Mouse (Mus musculus) heart, embryonic 11.5 days (tissue): ENCODE measurements at regions not wholly inside any gene's neighbourhood (a gene's known extent, or its start where the extent isn't known, plus 50 kb on each side); places are given as distances from the start of the nearest gene placed in this dataset.

ENCODE experiments used
- ATAC-seq: fragments of 200-750 bp; cut with Nextera tagmentation; replicated peaks from 2 replicates; pipeline ENCODE4 v1.8.0; 2017; ENCODE audit warnings: moderate library complexity; ENCODE audit not compliant: insufficient number of reproducible peaks, low FRiP score, low TSS enrichment
- H3K27ac ChIP-seq: fragments of 300-500 bp; sonication (generic); 2 replicates; pipeline ENCODE4 v1.5.1; 2014; ENCODE audit warnings: mild to moderate bottlenecking, low read depth, low read length
- H3K27me3 ChIP-seq: fragments of 300-500 bp; sonication (generic); 2 replicates; pipeline ENCODE4 v1.6.1; 2014; ENCODE audit warnings: mild to moderate bottlenecking, low read length, mixed read lengths; ENCODE audit not compliant: control insufficient read depth, insufficient read depth
- H3K36me3 ChIP-seq: fragments of 300-500 bp; sonication (generic); 2 replicates; pipeline ENCODE4 v1.6.1; 2014; ENCODE audit warnings: mild to moderate bottlenecking, low read length, moderate library complexity, mixed read lengths; ENCODE audit not compliant: control insufficient read depth, insufficient read depth
- H3K4me1 ChIP-seq: fragments of 300-500 bp; sonication (generic); 2 replicates; pipeline ENCODE4 v1.6.1; 2014; ENCODE audit warnings: low read length; ENCODE audit not compliant: control insufficient read depth, insufficient read depth
- H3K4me2 ChIP-seq: fragments of 300-500 bp; sonication (generic); 2 replicates; pipeline ENCODE4 v1.6.1; 2014; ENCODE audit warnings: mild to moderate bottlenecking, moderate library complexity
- H3K4me3 ChIP-seq: fragments of 300-500 bp; sonication (generic); 2 replicates; pipeline ENCODE4 v1.5.1; 2014; ENCODE audit warnings: low read depth, low read length
- H3K9ac ChIP-seq: fragments of 300-500 bp; sonication (generic); 2 replicates; pipeline ENCODE4 v1.6.1; 2014; ENCODE audit warnings: mild to moderate bottlenecking, low read depth, low read length, moderate library complexity
- H3K9me3 ChIP-seq: fragments of 300-500 bp; sonication (generic); replicated peaks from 2 replicates; pipeline ENCODE4 v1.6.1; 2016; ENCODE audit warnings: low read length; ENCODE audit not compliant: control insufficient read depth
- WGBS: fragments of 180-500 bp; shearing (Covaris S2); extraction: QIAGEN DNeasy Blood & Tissue Kit; methylation state at CpG from one replicate; pipeline ENCODE4 v1.1.7; 2014; ENCODE audit not compliant: insufficient replicate concordance; 5-methylcytosine and 5-hydroxymethylcytosine counted together

DNA sequence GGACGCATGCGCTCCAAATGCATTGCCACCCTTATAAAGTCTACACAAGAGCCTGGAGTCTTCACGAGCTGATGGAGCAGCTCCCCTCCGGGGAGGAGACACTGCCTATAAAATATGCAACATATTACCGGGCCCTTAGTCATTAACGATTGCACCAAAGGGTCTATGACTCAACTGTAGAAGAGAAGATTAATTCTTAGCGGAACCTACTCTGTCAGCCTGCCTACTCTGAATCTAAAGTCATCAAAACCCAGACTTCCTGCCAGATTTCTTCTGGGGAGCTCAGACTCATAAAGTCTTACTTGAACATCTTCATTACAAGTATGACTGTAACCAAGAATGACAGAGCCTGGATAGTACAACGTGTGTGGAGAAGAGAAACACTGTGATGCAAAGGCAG, 237.2 kb upstream of the 1700056E22Rik start:
- Histone ChIP-seq H3K27ac (no peak overlapping the region), H3K4me1 (no peaks in the 10 kb centered on the region), H3K4me3 (no peak overlapping the region), H3K36me3 (no peaks in the 10 kb centered on the region), H3K9ac (no peak overlapping the region), H3K9me3 (no peaks in the 10 kb centered on the region), H3K27me3 (0 out of 2 replicates have a peak, but pooled peaks cover 2% of the 10 kb centered on the region), H3K4me2 (no peak overlapping the region)
- 81% methylated on average over 8 of the region's 8 CpGs for WGBS
- ATAC-seq: no peak

DNA sequence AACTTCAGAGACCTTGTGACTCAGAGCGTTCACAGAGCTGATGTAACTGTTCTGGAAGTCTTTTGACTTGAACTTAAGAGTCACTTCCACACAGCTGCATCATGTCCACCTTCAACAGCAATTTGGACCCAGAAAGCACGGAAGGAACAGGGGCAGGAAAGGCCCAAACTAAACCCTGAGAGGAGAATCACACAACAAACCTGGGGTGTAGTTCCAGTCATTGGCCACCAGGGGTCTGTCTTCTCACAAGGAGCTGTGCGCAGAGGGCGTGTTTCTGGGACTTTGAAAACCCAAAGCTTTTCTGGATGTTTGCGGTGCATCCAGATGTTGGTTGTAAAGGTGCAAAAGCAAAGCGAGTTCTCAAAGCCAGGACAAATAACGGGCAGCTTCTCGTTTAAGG, 231.9 kb upstream of the 1700056E22Rik start:
- no peak for ATAC-seq
- Histone ChIP-seq H3K9ac (no peak overlapping the region), H3K4me3 (no peak overlapping the region), H3K4me2 (no peak overlapping the region), H3K36me3 (no peaks in the 10 kb centered on the region), H3K9me3 (no peaks in the 10 kb centered on the region), H3K27me3 (no peaks in the 10 kb centered on the region), H3K4me1 (no peaks in the 10 kb centered on the region), H3K27ac (no peak overlapping the region)
- WGBS: 16% methylated on average over 8 of the region's 8 CpGs

DNA sequence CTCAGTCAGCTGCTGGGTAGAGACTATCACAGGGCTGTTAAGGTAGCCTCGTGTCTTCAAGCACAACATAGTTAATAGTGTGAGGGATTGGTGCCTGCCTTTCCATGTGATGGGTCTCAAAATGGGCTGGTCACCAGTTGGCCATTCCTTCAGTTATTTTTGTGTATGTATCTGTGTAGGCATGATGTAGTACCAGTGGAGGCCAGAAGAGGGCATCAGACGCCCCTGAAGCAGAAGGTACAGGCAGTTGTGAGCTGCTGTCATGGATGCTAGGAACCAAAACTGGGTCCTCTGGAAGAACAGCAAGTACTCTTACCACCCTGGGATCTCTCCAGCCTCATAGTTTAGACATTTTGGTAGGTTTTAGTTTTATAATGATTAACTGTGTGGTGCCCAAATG, 228.9 kb upstream of the 1700056E22Rik start:
- Histone ChIP-seq H3K36me3 (no peaks in the 10 kb centered on the region), H3K4me3 (no peak overlapping the region), H3K27ac (no peak overlapping the region), H3K4me1 (no peaks in the 10 kb centered on the region), H3K9ac (no peak overlapping the region), H3K9me3 (no peaks in the 10 kb centered on the region), H3K4me2 (no peak overlapping the region), H3K27me3 (no peaks in the 10 kb centered on the region)
- ATAC-seq: no peak
- 60% methylated on average over 2 of the region's 2 CpGs for WGBS

DNA sequence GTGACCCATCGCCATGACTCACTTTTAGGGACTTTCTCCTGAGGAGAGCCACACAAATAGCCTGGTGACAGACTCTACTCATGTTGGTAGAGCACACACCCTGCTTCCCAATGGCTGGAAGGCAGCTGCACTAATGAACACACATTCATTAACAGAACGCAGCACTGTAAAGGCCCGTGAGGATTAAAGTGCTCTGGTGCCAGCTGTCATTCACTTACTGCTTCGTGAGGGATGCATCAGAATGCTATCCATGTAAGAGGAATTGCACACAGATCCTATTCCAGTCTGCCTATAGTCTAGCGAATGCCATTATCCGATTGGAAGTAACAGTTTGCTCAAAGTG, 227.3 kb upstream of the 1700056E22Rik start:
- WGBS: 86% methylated on average over 6 of the region's 6 CpGs
- Histone ChIP-seq H3K36me3 (no peaks in the 10 kb centered on the region), H3K9ac (no peak overlapping the region), H3K4me1 (no peaks in the 10 kb centered on the region), H3K4me2 (no peak overlapping the region), H3K27me3 (no peaks in the 10 kb centered on the region), H3K9me3 (no peaks in the 10 kb centered on the region), H3K4me3 (no peak overlapping the region), H3K27ac (no peak overlapping the region)
- ATAC-seq: no peak

DNA sequence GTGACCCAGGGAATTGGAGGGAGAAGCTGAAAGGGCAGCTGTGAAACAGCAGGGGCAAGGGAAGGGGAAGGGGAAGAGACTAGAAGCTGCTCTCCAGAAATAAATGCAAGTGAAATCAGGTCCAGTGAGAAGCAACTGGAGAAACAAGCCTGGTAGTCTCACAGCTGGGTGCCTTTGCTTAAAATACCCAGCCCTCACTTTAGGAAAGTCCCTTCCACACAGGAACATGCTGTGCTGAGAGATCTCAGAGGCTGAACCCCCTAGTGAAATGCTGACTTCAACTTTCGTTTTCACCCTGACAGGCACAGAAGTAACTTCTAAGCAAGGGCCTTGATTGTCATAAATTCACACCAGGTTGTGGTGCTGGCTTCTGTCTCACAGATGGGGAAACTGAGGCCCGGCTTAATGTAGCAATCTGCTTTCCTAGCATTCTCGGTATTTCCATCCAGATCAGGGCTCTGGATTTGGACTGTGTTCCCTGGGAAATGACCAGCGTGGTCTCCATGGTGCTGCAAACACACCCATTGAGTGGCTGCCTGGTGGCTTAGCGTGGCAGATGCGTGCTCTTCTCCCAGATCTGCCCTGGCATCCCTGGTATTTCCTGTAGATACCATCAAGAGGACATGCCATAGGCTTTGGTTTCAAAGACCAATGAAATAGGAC, 226.8 kb upstream of the 1700056E22Rik start:
- no peaks in the 10 kb centered on the region for H3K9me3 ChIP-seq
- H3K27ac ChIP-seq: no peak overlapping the region
- 76% methylated on average over 6 of the region's 6 CpGs for WGBS
- H3K4me2 ChIP-seq: no peak overlapping the region
- no peak overlapping the region for H3K4me3 ChIP-seq
- no peaks in the 10 kb centered on the region for H3K27me3 ChIP-seq
- no peak overlapping the region for H3K9ac ChIP-seq
- no peaks in the 10 kb centered on the region for H3K4me1 ChIP-seq
- no peaks in the 10 kb centered on the region for H3K36me3 ChIP-seq
- ATAC-seq: no peak

DNA sequence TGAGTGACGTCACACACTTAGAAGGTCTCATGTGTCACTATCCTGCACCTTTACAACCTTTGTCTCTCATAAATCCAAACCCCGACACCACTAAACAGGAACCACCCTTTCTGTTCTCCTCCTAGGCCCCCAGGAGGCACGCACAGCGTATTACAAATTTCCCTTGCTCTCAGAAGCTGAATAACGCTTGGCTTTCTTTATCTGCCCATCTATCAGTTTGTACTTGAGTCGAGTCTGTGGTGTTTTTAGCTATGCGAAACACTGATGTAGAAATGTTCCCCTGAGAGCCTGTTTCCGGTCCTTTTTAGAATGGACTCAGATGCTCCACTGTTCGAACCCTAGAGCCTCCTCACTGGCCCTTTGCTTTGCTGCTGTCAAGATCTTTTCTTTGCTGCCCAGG, 225.8 kb upstream of the 1700056E22Rik start:
- 75% methylated on average over 9 of the region's 9 CpGs for WGBS

DNA sequence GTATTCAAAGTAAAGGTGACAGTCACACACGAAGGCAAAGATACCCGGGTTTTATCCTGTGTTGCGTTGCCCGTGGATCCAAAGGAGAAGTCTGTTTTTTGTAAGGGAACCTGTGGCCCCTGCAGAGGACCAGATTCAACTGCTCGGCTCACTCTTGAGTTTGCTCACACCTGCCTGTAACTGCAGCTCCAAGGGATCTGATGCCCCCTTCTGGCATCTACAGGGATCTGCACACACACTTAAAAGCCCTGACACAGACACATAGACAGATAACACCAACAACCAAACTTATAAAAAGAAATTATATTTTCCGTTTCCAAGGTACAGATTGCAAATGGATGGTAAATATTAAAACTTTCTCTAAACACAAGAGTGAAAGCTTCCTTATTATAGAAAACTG, 223.3 kb upstream of the 1700056E22Rik start:
- Histone ChIP-seq H3K27ac (no peak overlapping the region), H3K4me3 (no peak overlapping the region), H3K36me3 (no peaks in the 10 kb centered on the region), H3K27me3 (no peaks in the 10 kb centered on the region), H3K4me1 (no peaks in the 10 kb centered on the region), H3K9me3 (no peaks in the 10 kb centered on the region), H3K4me2 (no peak overlapping the region), H3K9ac (no peak overlapping the region)
- no peak for ATAC-seq
- WGBS: 86% methylated on average over 6 of the region's 6 CpGs

More for the DNA sequence above, 225.8 kb upstream of the 1700056E22Rik start:
- no peak overlapping the region for H3K4me3 ChIP-seq
- no peaks in the 10 kb centered on the region for H3K36me3 ChIP-seq
- H3K9me3 ChIP-seq: no peaks in the 10 kb centered on the region
- no peak overlapping the region for H3K9ac ChIP-seq
- no peak overlapping the region for H3K4me2 ChIP-seq
- no peaks in the 10 kb centered on the region for H3K4me1 ChIP-seq
- H3K27ac ChIP-seq: no peak overlapping the region
- no peaks in the 10 kb centered on the region for H3K27me3 ChIP-seq
- no peak for ATAC-seq

DNA sequence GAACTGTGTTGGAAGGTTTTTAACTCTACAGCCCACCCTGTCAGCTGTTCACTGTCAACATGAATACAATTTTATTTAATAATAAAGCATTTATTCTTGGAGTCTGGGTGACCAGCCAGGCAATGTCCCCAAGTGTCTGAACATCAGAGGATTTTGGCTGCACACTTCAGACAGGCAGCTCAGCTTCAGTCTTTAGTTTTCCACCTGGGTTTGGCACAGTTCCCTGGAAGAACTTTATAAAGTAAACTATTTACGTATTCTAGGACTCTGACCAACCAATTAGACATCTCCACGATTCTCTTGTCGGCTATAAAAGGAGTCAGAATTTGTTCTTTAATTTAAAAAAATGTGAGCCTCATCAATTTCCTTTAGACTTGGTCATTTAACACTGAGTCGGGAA, 220.8 kb upstream of the 1700056E22Rik start:
- Histone ChIP-seq H3K9me3 (no peaks in the 10 kb centered on the region), H3K9ac (no peak overlapping the region)
- 77% methylated on average over 4 of the region's 4 CpGs for WGBS

DNA sequence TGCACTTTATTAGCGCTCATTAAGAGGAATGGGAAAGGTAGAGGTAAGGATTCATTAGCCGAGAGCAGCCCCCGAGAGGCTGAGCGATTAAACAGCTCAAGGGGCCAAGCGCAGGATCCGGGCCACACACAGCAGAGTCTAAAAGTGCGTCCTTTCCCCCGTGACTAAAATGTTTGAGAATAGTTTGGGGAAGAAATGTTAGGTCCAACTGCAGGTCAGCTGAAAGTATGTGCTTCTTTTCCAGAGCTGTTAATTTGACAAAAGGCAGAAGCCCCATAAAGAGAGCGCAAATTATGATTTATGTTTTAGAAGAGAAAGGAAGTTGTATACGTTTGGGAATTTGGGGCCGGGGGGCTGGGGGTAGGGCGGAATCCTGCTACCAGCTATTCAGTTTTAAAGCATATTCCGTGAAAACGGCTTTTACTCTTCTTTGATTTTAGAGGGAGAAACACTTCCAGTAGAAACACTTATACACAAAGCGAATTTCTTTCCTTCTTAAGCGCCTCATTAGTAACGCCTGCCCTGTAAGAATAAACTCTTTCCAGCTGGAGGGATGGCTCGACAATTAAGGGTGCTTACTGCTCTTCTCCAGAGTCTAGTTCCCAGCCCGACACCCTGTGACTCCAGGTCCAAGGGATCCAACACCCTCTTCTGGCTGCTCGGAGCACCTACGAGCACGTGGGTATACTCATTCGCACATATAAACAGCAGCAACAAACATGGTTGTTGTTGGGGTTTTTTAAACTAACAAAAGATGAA, 210.8 kb upstream of the 1700056E22Rik start:
- H3K4me3 ChIP-seq: no peak overlapping the region
- H3K4me2 ChIP-seq: no peak overlapping the region
- H3K9ac ChIP-seq: no peak overlapping the region
- H3K36me3 ChIP-seq: no peaks in the 10 kb centered on the region
- 78% methylated on average over 23 of the region's 23 CpGs for WGBS
- no peak overlapping the region for H3K27ac ChIP-seq
- H3K27me3 ChIP-seq: 0 out of 2 replicates have a peak, but pooled peaks cover 2% of the 10 kb centered on the region
- no peaks in the 10 kb centered on the region for H3K4me1 ChIP-seq
- no peak for ATAC-seq
- no peaks in the 10 kb centered on the region for H3K9me3 ChIP-seq

More for the DNA sequence above, 220.8 kb upstream of the 1700056E22Rik start:
- Histone ChIP-seq H3K36me3 (no peaks in the 10 kb centered on the region), H3K4me1 (no peaks in the 10 kb centered on the region), H3K4me3 (no peak overlapping the region), H3K27ac (no peak overlapping the region), H3K4me2 (no peak overlapping the region), H3K27me3 (no peaks in the 10 kb centered on the region)
- no peak for ATAC-seq
